Mouse (Mus musculus): ENCODE measurements around the gene 9130213A22Rik.
"Not testable (repeated sequence)": the region's sequence is repeated elsewhere in the genome, so short reads cannot be mapped to it uniquely, and the experiment has no call there.

9130213A22Rik gene

DNA sequence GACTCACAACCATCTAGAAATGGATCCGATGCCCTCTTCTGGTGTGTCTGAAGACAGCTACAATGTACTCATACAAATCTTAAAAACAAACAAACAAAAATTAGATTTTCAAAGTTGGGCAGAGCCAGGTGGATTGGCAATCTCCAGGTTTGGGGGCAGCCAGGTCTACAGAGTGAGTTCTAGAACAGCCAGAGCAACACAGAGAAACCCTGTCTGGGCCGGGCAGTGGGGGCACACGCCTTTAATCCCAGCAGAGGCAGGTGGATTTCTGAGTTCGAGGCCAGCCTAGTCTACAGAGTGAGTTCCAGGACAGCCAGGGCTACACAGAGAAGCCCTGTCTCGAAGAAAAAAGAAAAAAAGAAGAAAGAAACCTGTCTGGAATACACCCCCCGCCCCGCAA, 28.5 kb downstream of the 9130213A22Rik start:
- DNase-seq (ENCODE audit: low spot score in 2 of 2): not testable (repeated sequence)

DNA sequence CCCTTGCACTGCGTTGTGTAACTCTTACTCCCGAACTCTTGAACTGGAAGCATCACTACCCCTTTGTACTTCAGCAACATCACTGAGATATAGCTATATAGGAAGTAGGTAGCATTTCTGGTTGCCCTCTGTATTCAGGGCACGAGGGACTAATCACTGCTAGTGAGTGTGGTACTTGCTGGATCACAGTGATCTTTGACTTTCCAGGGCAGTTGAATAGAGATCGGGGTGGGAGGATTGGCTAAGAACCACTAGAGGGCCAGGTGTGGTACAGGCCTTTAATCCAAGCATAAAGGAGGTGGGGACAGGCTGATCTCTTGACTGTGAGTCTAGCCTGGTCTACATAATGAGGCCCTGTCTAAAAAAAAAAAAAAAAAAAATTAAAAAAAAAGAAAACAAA, 29.5 kb downstream of the 9130213A22Rik start:
- DNase-seq (ENCODE audit: low spot score in 2 of 2): no peak

DNA sequence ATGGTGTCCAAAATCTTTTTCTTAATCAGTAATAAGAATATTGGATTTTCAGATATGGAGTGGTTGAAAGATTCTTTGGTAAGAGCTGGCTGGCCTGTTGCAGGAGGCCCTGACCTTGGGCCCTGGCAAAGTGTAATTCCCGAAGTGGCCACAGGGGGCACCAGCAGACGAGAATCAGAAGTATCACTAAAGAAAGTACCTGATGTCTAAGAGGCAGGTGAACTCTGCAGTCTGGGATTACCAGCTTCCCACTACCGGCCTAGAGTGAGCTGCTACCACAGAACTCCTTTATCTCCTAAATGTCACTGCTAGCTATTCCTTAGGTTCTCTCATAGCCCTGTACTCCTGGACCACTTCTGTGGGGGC, 30.0 kb downstream of the 9130213A22Rik start:
- peak; percentile 75 to 90 for DNase-seq (ENCODE audit: low spot score in 2 of 2)

DNA sequence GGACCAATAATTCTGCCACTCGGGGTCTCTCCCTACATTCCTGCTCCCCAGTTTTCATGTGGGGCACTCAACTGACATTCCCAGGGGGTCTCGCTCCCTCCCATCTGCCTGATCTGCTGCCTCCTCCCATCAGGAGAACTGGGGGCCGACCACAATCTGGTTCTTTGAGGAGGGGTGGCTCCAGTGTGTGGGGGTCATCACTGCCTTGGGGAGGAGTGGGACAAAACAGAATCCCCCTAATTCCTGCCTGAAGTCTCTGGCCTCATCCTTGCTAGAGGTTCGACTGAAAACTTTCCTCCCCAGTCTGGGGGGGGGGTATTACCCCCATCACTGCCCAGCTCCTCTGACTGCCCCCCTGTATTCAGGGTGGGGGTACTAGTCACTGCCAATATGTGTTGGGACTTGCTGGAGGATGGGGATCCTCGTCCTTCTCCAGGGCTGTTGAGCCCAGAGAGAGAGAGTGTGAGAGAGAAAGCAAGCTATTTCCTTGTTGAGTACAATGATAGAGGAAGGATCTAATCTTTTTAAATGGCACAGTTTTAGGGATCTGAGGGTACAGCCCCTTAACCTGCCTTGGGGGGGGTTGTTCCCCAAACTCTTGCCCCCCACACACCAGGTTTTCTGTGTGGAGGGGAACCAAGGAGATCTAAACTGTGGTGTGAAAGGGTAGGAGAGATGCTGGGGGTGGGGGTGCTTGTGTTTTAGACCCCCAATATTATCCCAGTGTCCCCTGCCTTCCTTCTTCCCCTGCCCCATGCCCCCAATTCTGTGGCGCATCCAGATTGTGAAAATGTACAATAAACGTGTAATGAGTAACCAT, 30.6 kb downstream of the 9130213A22Rik start:
- DNase-seq (ENCODE audit: low spot score in 2 of 2): no peak

DNA sequence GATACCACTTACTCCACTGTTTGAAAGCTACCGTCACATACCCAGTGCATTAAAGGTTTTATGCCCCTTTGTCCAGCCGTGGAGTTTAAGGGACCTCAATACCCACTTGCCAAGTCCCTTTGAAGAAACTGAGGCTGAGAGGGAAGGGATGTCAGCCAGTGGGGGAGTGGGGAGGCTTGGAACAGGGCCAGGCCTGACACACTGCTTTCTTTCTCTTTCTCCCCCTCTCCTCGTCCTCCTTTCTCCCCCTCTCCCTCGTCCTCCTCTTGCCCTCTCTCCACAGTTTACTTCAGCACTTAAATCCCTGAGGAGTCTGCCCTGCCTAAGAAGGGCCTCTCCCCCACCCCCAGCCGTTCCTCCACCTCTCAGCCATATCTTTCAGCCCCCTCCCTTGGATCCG, 32.0 kb downstream of the 9130213A22Rik start:
- DNase-seq (ENCODE audit: low spot score in 2 of 2): no peak

DNA sequence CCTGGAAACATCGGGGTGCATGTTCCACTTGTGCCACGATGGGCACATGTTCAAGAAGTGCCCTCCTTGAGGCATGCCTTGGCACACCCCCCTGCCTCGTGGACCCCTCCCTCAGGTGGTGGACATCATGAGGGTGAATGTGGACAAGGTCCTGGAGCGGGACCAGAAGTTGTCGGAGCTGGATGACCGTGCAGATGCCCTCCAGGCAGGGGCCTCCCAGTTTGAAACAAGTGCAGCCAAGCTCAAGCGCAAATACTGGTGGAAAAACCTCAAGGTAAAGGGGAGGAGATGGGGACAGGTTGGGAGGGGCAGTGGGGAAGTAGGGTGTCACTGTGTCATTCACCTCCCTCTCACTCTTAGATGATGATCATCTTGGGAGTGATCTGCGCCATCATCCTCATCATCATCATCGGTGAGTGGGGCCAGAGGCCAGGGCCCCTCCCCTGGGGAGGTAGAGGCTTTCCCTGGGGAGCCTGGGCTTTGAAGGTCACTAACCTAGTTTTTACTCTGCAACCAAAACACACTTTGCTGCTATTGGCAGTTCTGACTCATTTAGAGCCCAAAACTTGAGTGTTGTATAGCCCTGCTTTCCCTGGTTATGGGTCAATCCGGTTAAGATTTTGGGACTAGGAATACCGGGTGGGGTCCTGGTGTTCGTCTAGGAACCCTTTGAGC, 32.6 kb downstream of the 9130213A22Rik start:
- DNase-seq (ENCODE audit: low spot score in 2 of 2): no peak

DNA sequence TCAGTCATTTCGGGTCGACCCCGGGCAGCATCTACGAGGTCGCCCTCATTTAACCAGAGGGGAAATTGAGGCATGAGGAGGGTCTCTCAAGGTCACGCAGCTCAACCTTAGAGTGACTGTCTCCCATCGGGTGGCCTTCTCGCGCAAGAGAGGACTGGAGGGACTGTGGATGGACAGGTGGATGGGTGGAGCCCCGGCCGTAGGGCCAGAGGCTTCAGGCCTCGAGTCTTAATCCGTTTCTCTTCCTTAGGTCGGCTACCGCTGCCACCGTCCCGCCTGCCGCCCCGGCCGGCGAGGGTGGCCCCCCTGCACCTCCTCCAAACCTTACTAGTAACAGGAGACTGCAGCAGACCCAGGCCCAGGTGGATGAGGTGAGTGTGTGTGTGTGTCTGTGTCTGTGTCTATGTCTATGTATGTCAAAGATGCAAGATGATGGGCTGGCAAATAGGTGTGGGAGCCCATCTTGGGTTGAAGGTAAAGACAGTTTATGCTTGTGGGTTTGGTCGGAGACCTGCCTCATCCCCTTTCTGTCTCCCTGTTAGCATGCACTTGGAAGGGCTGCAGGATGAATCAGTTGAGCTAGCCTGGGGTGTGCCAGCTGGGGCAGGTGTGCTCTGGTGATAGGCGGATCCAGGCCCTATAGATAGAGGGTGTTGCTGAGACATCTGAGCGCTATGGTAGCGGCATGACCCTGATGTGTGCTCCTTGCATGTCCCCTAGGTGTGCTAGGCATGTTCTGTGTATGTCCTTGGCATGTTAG, 33.4 kb downstream of the 9130213A22Rik start:
- DNase-seq (ENCODE audit: low spot score in 2 of 2): no peak

DNA sequence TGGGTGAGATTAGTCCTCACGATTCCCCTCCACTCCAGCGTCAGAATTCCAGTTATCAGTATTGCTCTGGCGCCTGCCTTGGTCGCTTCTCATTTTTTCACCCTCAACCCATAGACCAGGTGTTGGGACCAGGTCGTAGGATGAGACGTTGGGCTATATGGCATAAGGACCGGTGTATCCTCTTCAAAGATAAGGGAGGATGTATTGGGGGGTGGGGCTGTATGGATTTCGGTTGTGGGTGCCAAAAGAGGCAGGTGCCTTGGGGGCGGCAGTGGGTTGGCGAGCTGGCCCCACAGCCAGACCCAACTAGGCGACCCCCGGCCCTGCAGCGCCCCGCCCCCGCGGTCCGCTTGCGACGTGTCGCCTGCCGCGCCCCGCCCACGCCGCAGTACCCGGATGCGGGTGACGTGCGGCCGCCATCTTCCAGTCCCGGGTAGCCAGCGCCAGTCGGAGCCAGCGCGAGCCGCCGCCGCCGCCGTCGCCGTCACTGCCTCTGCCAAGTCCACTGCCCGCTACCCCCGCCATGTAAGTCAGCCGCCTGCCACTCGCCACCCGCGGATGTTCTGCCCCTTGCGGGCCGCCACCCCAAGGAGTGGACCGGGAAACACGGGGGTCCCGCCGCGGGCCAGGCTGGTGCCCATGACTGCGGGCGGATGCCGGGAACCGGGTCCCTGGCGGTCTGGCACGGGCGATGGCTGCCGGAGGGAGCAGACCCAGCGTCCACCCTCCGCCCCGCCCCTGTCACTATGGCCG, 34.1 kb downstream of the 9130213A22Rik start, which contains the start of gene Vamp2:
Vamp2 (plus strand) TSS at position 388 of the 753 bp plus-strand sequence.
- DNase-seq (ENCODE audit: low spot score in 2 of 2): peak; percentile 80 to 89

DNA sequence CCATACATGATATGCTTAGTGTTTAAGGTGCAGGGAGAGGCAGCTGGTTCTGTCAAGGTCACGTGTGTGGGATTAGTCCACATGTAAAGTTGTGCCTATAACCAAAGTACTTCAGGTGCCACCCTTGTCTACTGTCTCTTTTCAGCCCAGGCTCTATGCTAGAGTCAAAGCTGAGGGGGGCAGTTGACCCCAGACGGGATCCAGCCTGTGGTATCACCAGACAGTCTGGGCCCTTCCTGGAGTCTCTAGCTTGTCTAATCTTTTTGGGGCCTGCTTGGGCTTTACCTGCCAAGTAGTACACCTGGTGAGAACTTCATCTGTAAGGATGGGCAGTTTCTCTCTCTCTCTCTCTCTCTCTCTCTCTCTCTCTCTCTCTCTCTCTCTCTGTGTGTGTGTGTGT, 34.8 kb downstream of the 9130213A22Rik start:
- DNase-seq (ENCODE audit: low spot score in 2 of 2): no peak

DNA sequence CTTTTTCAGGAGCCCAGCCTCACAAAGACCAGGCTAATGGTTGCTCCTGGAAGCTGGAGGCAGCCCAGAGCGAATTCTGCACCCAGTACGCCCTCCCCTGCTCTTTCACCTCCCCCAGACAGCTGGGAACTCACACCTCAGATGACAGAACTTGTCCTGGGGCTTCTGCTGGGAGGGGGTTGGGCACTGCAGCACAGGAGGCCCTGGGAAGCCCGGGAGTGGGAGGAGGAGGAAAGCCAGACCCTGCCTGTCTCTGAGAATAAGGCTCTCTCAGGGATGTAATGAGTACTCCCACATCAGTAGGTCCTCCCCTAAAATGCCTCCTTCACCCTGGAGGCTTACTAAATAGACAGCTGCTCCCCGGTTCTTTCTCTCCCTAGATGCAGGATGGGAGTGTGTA, 35.3 kb downstream of the 9130213A22Rik start:
- no peak for DNase-seq (ENCODE audit: low spot score in 2 of 2)

DNA sequence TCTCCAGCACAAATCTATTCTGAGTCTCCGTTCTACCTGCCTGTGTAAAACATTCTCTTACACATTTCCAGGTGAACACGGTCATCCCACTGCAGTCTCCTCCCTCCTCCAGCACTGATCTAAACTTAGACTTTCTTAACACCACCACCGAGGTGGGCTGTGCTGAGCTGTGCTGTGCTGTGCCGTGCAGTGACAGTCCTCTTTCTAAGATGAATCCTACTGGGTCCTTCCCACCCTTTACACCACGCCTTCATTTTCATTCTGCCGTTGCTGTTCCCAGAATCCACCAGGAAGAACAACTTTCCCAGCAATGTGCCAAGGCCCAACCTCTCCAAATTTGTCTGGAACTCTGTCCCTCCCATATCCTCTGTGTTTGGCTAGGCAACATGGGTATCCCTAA, 36.0 kb downstream of the 9130213A22Rik start:
- no peak for DNase-seq (ENCODE audit: low spot score in 2 of 2)

DNA sequence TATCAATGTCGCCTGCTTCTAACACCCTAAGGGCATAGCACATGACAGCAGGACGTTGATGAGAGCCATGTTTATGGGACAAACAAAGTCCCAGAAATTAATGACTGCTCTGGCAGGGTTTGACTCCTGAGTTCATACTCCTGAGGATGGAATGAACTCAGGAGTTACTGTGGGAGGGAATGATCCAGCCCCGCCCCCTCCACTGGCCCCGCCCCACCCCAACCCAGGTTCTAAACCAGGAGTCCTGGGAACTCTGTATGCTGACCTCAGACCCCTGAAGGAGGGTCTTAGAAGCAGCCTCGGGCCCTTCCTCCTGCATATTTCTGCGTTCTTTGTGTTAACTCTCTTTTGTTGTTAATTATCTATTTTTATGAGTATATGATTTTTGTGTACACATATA, 36.8 kb downstream of the 9130213A22Rik start:
- no peak for DNase-seq (ENCODE audit: low spot score in 2 of 2)

DNA sequence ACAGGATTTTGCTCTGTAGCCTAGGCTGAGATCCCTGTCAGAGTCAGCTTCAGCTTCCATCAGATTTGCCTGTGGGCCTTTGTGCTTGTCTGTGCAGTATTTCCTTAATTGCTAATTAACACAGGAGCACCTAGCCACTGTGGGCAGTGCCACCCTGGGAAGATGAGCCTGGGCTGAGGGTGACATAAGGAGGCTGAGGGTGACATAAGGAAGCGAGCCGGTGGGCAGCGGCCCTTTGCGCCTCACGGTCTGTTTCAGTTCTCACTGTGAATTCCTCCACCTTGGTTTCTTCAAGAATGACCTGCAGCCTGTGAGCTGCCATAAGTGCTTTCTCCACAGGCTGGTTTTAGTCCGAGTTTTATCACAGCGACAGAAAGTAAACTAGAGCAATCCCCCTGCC, 40.8 kb downstream of the 9130213A22Rik start:
- DNase-seq (ENCODE audit: low spot score in 2 of 2): no peak

DNA sequence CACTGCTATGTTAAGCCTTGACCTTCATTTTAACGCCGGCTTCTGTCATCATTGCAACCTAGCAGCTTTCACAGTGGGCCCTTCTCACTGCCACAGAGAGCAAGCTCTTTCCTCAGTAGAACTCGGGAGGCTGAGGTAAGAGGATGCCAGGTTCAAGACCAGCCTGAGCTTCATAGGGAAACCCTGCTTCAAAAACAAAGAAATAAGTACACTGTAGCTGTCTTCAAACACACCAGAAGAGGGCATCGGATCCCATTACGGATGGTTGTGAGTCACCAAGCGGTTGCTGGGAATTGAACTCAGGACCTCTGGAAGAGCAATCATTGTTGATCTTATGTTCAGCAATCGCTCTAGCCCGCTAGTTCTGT, 41.5 kb downstream of the 9130213A22Rik start:
- DNase-seq (ENCODE audit: low spot score in 2 of 2): no peak

DNA sequence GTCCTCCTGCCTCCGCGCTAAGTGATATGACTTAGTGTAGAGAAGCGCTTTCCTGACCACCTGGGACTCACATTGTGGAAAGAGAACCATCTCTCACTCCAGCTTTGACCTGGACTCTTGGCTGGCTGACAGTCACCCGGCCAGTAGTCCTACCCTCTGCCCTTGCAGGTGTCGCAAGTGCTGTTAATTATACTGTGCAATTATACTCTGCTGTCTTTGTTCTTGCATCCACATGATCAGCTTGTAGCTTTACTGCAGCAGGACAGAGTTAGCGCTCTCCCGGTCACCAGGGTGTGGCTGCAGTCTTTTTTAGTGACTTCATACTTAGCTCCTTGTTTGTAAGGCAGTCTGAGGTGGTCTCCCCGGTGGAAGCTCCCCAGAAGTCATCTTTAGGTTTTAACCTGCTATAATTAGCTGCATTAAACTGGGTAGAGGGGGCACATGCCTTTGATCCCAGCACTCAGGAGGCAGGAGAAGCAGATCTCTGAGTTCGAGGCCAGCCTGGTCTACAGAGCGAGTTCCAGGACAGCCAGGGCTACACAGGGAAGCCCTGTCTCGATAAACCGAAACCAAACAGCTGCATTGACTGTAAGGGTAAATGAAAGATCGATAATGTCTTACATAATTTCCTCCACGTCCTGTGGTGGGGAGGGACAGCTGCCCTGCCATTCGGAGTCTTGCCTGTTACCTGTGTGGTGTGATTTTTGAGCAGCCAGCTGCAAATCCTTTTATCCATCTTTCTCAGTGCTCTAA, 42.1 kb downstream of the 9130213A22Rik start:
- DNase-seq (ENCODE audit: low spot score in 2 of 2): no peak

DNA sequence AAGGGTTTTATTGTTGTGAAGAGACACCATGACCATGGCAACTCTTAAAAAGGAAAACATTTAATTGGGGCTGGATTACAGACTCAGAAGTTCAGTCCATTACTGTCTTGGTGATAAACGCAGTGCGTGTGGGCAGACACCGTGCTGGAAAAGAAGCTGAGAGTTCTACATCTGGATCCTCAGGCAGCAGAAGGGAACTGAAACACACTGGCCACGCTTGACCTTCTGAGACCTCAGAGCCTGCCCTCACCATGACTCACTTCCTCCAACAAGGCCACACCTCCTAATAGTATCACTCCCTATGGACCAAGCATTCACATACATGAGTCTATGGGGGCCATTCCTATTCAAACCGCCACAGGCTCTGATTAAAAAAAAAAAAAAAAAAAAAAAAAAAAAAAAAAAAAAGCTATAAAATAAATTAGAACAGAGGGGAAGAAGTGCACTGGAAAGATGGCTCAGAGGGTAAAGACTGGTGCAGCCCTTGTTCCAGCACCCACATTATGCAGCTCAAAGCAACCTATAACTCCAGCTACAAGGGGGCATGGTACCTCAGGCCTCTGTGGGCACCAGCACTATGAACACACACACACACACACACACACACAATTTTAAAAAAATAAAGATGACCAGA, 43.5 kb downstream of the 9130213A22Rik start:
- no peak for DNase-seq (ENCODE audit: low spot score in 2 of 2)

DNA sequence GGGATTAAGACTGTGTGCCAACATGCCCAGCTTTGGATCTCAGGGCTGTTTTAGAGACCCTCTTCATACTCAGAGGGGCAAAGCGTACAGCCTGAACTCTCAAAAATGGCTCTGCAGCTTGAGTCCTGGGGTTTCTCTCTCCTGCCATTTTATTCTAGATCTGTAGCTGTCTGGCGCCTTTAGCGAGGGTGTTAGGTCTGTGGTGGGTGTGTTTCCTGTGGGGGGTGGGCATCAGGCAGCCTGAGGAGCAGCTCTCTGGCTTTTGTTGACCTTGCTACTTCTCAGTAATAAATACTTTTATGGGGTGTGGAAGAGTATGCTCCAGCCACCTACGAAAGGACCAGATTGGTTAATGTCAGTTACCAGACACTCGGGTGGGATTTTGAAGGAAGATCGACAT, 44.3 kb downstream of the 9130213A22Rik start:
- no peak for DNase-seq (ENCODE audit: low spot score in 2 of 2)

DNA sequence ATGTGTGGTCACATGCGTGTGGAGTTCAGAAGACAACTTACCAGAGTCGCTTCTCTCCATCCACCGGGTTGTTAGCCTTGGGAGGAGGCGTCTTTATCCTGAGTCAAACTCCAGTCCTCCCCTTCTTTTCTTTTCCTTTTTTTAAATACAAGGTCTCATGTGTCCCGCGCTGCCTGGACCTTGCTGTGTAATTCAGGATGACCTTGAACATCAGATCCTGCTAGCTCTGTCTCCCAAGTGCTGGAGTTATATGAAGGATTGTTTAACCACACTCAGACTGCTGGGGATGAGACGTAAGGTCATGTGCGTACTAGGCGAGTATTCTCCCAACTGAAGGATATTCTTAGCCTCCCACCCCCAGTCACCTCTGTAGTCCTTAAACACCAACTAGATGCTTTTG, 45.1 kb downstream of the 9130213A22Rik start:
- no peak for DNase-seq (ENCODE audit: low spot score in 2 of 2)

DNA sequence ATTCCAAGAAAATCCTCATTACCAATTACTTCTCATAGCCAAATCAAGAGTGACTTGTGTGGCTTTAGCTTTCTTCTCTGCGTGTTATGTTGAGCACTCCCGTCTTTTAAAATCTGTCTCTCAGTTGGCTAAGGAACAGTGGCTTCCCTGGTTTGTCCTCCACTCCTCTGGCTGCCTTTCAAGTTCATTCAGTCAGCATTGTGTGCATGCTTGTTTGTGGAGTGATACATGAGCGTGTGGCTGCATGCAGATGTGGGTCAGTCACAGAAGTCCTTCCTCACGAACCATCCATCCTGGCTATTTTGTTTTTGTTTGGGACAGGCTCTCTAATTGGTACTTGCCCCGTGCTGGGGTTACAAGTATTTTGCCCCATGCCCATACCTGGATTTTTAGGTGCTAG, 45.8 kb downstream of the 9130213A22Rik start:
- no peak for DNase-seq (ENCODE audit: low spot score in 2 of 2)

DNA sequence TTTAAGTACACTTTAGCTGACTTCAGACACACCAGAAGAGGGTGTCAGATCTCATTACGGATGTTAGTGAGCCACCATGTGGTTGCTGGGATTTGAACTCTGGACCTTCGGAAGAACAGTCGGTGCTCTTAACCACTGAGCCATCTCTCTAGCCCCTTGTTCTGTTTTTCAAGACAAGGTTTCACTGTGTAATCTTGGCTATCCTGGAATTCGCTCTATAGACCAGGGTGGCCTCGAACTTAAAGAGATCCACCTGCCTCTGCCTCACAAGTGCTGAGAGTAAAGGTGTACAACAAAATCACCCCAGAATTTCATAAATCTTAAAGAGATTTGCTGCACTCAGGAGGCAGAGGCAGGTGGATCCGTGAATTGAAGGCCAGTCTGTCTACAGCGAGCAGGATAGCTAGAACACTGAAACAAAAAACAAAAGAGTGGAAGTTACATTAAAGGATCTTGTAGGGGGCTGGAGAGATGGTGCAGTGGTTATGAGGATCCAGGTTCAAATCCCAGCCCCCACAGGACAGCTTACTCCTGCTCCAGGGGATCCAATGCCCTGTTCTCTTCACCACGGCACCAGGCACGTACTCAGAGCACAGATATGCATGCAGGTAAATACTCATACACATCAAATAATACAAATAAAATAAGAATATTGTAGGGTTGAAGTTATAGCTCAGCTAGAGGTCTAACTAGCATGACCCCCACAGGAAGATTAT, 46.5 kb downstream of the 9130213A22Rik start:
- DNase-seq (ENCODE audit: low spot score in 2 of 2): no peak

All from thymus, postnatal 10 days (tissue).